Mouse (Mus musculus) mouse trophoblast stem cell (cell line): Measurements from ENCODE around the gene Spp2.

Experiments used
- in situ Hi-C, 2 experiments: fragments of 300-500 bp; cut with MseI, MboI; formaldehyde crosslinking; loops; 2 replicates in 1 of 2; 3 replicates in 1 of 2; pipeline ENCODE4 v1.15.1; 2025

Spp2 gene

GRCm38 (mm10) chr1:88432601-88433000 is 25.8 kb downstream of the Spp2 start:
- in situ Hi-C loops, result no loop called here

GRCm38 (mm10) chr1:88433096-88433883 is 26.5 kb downstream of the Spp2 start:
- in situ Hi-C loops, result no loop called here

- in situ Hi-C loops, result no loop called here
Measured at GRCm38 (mm10) chr1:88434057-88434456, 27.3 kb downstream of the Spp2 start.

- in situ Hi-C loops, result no loop called here
Measured at GRCm38 (mm10) chr1:88437206-88438126, 30.7 kb downstream of the Spp2 start.

GRCm38 (mm10) chr1:88443383-88443782 is 36.6 kb downstream of the Spp2 start:
- in situ Hi-C loops, result loop anchor here in 1 of 2 experiments (10.0 kb wide), 1 partner anchor 261 kb away; the partner anchor contains the start of gene Arl4c

DNA sequence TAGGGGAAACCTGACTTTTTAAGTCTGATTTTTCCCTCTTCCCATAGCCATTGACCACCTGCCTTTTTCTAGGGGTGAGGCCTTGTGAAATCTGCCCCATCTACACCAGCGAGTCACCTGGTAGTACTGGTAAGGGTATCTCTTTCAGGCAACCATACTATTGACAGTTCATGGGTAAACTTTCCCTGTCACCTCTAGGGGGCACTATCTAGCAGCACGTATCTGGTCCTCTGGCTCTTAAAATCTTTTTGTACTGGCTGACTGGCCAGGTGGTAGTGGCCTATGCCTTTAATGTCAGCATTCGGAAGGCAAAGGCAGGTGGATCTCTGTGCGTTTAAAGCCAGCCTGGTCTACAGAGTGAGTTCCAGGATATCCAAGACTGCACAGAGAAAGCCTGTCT is 38.6 kb downstream of the Spp2 start:
- in situ Hi-C loops, result loop anchor here in 1 of 2 experiments (10.0 kb wide), 1 partner anchor 259 kb away; the partner anchor contains the start of gene Arl4c

DNA sequence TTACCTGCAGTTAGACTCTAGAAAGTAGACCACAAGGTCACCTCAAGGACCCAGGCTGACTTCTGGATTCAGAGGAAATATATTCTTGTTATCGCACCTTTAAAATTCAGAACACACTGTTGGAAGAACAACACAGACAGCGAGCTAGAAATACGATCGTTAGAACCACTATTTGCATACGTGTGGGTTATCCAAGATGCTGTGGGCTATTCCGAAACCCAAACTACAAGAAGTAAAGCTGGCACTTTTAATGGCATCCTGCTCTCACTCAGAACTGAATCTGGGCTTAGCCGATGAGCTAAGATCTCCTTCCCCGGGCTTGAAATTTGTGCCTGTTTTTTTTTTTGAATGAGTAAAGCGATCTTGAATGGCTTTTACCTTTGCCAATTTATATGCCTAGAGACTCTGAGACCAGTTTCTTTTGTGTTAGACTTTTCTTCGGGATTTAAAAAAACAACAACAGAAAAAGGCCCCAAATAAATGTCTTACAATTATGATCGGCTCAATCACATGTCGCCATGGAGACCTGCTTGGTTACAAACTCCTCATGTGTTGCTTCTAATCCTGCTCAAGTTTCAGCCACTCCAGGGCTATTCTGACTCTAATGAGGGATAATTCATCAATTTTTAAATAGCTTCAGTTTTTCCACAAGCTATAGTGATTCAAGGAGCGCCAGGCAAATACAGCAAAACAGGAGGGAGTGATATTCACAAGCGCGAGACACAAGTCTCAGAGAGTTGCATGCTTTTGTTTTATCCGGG is 39.7 kb downstream of the Spp2 start:
- in situ Hi-C loops, result loop anchor here in 1 of 2 experiments (10.0 kb wide), 1 partner anchor 258 kb away; the partner anchor contains the start of gene Arl4c

DNA sequence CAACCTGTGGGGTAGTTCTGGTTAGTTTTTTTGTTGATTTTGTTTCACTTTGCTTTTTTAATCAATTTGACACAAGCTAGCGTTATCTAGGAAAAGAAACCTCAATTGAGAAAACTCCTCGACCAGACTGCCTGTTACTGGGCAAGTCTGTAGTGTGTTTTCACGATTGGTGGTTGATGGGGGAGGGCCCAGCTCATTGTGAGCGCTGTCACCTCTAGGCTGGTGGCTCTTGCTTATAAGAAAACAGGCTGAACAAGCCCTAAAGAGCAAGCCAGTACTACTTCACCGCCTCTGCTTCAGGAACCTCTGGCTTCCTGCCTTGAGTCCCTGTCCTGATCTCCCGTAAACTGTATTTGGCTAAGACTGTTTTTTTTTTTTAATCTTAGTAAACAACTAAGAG is 40.7 kb downstream of the Spp2 start:
- in situ Hi-C loops, result loop anchor here in 1 of 2 experiments (10.0 kb wide), 1 partner anchor 257 kb away; the partner anchor contains the start of gene Arl4c

DNA sequence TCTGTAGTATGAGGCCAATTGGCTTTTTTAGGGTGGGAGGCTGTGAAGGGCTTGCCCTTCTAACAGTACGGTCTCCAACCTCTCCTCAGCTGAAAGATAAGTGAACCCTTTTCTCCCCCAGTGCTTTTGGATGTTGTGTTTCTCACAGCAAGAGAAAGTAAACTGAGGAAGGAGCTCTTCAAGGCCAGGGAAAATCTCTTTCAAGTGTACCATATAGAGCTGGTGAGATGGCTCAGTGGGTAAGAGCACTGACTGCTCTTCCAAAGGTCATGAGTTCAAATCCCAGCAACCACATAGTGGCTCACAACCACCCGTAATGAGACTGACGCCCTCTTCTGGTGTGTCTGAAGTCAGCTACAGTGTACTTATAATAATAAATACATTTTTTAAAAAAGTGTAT is 41.3 kb downstream of the Spp2 start:
- in situ Hi-C loops, result loop anchor here in 1 of 2 experiments (10.0 kb wide), 1 partner anchor 257 kb away; the partner anchor contains the start of gene Arl4c

DNA sequence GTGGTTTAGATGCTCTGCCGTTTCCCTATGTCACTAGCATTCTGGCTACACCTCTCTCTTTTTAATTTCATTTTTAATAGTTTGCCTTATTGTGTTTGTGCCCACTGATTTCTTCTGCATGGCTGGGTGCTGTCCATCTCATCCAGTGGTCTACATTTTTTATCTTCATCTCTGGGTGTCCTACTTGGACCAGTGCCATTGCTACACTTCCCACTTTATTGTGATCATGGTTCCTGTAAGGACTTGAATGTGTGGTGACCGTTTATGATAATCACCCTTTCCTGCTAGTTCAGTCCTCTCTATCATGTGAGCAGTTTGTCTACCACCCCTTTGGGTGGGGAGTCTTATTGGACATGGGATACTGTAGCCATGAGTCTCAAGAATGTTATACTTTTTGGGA is 43.0 kb downstream of the Spp2 start:
- in situ Hi-C loops, result loop anchor here in 1 of 2 experiments (10.0 kb wide), 1 partner anchor 255 kb away; the partner anchor contains the start of gene Arl4c

- in situ Hi-C loops, result no loop called here
Measured at GRCm38 (mm10) chr1:88450668-88451067, 43.9 kb downstream of the Spp2 start.

DNA sequence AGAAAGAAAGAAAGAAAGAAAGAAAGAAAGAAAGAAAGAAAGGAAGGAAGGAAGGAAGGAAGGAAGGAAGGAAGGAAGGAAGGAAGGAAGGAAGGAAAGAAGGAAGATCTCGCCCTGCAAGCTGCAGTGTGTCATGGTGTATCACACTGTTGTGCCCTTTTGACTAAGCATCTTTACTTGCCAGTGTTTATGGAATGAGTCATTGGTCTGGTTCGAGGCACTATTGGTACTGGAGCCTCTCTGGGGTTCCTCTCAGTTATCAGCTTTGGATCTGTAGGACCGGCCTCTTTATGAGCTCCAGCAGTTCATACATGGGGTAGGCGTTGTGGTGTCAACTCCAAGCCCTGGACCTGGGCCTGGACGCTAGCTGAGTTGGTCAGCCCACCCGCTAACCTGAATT is 45.4 kb downstream of the Spp2 start:
- in situ Hi-C loops, result no loop called here

GRCm38 (mm10) chr1:88454703-88455102 is 47.9 kb downstream of the Spp2 start:
- in situ Hi-C loops, result no loop called here

GRCm38 (mm10) chr1:88455761-88456160 is 49.0 kb downstream of the Spp2 start:
- in situ Hi-C loops, result no loop called here

DNA sequence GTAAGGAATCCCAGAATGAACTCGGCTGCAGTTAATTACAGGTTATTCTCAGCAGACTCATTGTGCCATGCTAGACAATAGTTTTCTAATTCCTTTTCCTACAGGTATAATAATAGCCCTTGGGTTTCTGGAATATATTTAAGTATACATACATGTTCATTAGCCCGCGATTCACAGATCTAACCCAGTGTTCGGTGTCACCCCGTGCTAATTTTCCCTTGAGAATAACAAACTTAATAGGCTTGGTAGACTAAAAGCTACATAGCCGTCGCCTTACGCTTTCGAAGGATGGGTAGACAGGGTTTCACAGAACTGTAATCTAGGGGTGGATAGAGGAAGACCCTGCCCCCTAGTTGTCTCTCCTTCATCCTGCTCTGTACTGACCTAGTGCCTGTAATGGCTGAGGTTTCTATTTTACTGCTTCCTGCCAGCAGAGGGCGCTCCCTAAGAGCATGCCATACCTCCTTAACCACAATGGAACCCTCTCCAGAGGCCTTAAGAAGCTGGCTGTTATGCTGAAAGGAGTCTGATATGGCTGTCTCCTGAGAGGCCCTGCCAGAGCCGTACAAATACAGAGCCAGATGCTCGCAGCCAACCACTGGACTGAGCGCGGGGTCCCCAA is 49.8 kb downstream of the Spp2 start:
- in situ Hi-C loops, result no loop called here

GRCm38 (mm10) chr1:88459196-88459595 is 52.4 kb downstream of the Spp2 start:
- in situ Hi-C loops, result no loop called here

- in situ Hi-C loops, result no loop called here
Measured at GRCm38 (mm10) chr1:88459655-88460054, 52.9 kb downstream of the Spp2 start.

GRCm38 (mm10) chr1:88461096-88461495 is 54.3 kb downstream of the Spp2 start:
- in situ Hi-C loops, result no loop called here

- in situ Hi-C loops, result no loop called here
Measured at GRCm38 (mm10) chr1:88462484-88462883, 55.7 kb downstream of the Spp2 start.

DNA sequence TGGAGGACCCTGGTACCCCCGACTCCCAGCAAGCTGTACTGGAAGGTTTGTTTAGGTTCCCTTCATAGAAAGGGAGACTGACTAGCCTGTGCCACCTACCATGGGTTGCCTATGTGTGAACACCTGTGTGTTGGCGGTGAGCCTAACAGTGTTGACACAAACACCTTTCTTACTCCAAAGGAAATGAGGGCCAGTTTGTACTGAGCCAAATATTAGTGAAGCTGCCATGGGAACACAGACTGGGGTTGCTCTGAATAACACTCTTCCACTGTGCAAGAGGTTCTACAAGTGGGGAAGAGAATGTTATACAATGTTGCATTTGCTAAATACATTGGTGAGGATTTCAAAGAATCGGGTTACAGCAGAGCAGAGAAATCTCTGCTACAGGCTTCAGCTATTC is 56.5 kb downstream of the Spp2 start:
- in situ Hi-C loops, result no loop called here
